Mouse (Mus musculus) small intestine, adult 2 months (tissue): ENCODE measurements around the gene Fam240a.

ENCODE experiments used
- CTCF ChIP-seq: fragments of 200-500 bp; IDR thresholded peaks from 2 replicates; pipeline ENCODE4 v1.5.1; 2012; ENCODE audit warnings: low read depth, mild to moderate bottlenecking, control low read depth, inconsistent platforms, low read length, moderate library complexity, mixed read lengths; ENCODE audit not compliant: insufficient replicate concordance, insufficient read length; ENCODE audit errors: extremely low read depth
- POLR2A ChIP-seq: fragments of 200-500 bp; IDR thresholded peaks from 2 replicates; pipeline ENCODE4 v1.6.1; 2012; ENCODE audit warnings: low read depth, mild to moderate bottlenecking, control low read depth, inconsistent platforms, low read length, moderate library complexity

DNA sequence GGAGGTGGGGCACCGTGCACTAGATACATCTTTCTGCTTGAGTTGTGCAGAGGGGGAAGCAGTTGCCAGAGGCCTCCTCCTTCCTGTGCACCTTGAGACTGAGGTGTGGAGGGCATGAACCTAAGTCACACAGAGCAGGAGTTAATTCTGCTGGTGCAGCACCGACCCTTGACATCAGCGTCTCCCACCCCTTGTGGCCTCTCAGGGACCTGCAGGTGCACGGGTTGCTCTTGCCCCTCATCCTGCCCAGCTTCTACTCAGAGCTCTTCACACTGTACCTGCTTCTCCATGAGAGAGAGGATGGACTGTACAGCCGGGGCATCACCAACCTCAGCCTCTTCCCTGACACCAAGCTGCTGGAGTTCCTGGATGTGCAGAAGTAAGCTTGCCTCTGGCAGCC is 21.2 kb downstream of the Fam240a start:
- TF ChIP-seq CTCF (no peak), POLR2A (no peak)
